Mouse (Mus musculus): ENCODE data around the gene Drg2. TPM values are rescaled to one million over a fixed set of nuclear protein-coding genes. Genes with fewer than 3 reads are reported as not detected.

Drg2 gene
- polyA plus RNA-seq, 1 experiment: 36.8 TPM

DNA sequence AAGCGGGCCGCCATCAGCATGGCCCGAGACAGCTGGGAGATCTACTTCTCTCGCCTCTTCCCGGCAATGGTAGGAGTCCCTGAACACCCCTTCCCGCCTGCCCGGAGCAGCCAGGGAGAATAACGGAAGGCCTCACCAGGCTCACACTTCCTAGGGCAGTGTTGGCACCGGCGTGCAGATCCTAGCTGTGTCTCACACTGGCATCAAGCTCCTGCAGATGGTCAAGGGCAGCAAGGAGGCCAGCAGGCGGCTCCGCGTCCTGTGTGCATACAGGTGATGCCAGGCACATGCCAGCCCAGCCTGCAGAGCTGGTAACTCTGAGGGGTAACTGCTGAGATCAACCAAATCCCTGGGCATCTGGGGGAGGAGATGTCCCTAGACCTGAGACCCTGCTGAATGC is 52.9 kb downstream of the Drg2 start:
- peaks cover 93% of the 10 kb centered on the region for H3K27me3 ChIP-seq (replicated peaks)
- H3K36me3 ChIP-seq (replicated peaks; ENCODE audit: low read length): no peaks in the 10 kb centered on the region
- no peak overlapping the region for H3K4me3 ChIP-seq (replicated peaks)
- TF ChIP-seq GATA1 (IDR thresholded peaks at IDR 0.05; ENCODE audit: borderline replicate concordance, low read length): no peak
- TF ChIP-seq FLI1 (IDR thresholded peaks at IDR 0.05; ENCODE audit: low read length): no peak
- no peaks in the 10 kb centered on the region for H3K9me3 ChIP-seq
- H3K4me1 ChIP-seq: peaks cover 23% of the 10 kb centered on the region

GRCm38 (mm10) chr11:60508950-60509349 is 54.6 kb downstream of the Drg2 start:
- H3K9me3 ChIP-seq: no peaks in the 10 kb centered on the region
- TF ChIP-seq FLI1 (IDR thresholded peaks at IDR 0.05; ENCODE audit: low read length): no peak
- no peak for TF ChIP-seq GATA1 (IDR thresholded peaks at IDR 0.05; ENCODE audit: borderline replicate concordance, low read length)
- peak overlapping the region; percentile 85 for H3K4me3 ChIP-seq (replicated peaks)
- H3K27me3 ChIP-seq (replicated peaks): peaks cover 81% of the 10 kb centered on the region
- H3K4me1 ChIP-seq: peaks cover 23% of the 10 kb centered on the region
- H3K36me3 ChIP-seq (replicated peaks; ENCODE audit: low read length): no peaks in the 10 kb centered on the region

GRCm38 (mm10) chr11:60509500-60509899 is 55.1 kb downstream of the Drg2 start:
- peaks cover 78% of the 10 kb centered on the region for H3K27me3 ChIP-seq (replicated peaks)

DNA sequence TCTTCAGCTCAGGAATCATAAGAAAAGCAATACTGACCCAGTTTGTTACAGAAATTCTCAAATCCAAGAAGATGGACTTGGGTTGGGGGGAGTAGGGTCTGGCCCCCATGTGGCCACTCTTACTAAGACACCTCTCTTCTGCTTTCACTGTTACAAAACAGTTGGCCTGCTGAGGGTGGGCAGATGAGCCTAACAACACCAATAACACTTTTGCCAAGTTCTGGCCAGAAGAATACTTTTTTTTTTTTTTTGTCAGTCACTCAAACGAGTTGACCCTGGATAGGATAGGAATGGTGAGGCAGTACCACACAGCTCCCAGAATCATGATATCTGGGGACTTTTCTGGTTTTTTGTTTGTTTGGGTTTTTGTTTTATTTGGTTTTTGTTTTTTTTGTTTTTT is 57.5 kb downstream of the Drg2 start:
- no peak for TF ChIP-seq FLI1 (IDR thresholded peaks at IDR 0.05; ENCODE audit: low read length)
- TF ChIP-seq GATA1 (IDR thresholded peaks at IDR 0.05; ENCODE audit: borderline replicate concordance, low read length): no peak
- peaks cover 23% of the 10 kb centered on the region for H3K4me1 ChIP-seq
- H3K27me3 ChIP-seq (replicated peaks): peaks cover 71% of the 10 kb centered on the region

More at GRCm38 (mm10) chr11:60509500-60509899, 55.1 kb downstream of the Drg2 start:
- Histone ChIP-seq H3K9me3 (no peaks in the 10 kb centered on the region), H3K36me3 (replicated peaks; ENCODE audit: low read length) (no peaks in the 10 kb centered on the region), H3K4me3 (replicated peaks) (peak overlapping the region; percentile 85), H3K4me1 (peaks cover 23% of the 10 kb centered on the region)
- no peak for TF ChIP-seq FLI1 (IDR thresholded peaks at IDR 0.05; ENCODE audit: low read length)
- no peak for TF ChIP-seq GATA1 (IDR thresholded peaks at IDR 0.05; ENCODE audit: borderline replicate concordance, low read length)

GRCm38 (mm10) chr11:60512520-60512919 is 58.1 kb downstream of the Drg2 start:
- H3K4me1 ChIP-seq: peaks cover 22% of the 10 kb centered on the region
- TF ChIP-seq GATA1 (IDR thresholded peaks at IDR 0.05; ENCODE audit: borderline replicate concordance, low read length): no peak
- TF ChIP-seq FLI1 (IDR thresholded peaks at IDR 0.05; ENCODE audit: low read length): no peak
- no peaks in the 10 kb centered on the region for H3K36me3 ChIP-seq (replicated peaks; ENCODE audit: low read length)
- no peaks in the 10 kb centered on the region for H3K9me3 ChIP-seq
- H3K27me3 ChIP-seq (replicated peaks): peaks cover 71% of the 10 kb centered on the region
- H3K4me3 ChIP-seq (replicated peaks): no peak overlapping the region

More for the DNA sequence above, 57.5 kb downstream of the Drg2 start:
- Histone ChIP-seq H3K9me3 (no peaks in the 10 kb centered on the region), H3K4me3 (replicated peaks) (no peak overlapping the region), H3K36me3 (replicated peaks; ENCODE audit: low read length) (no peaks in the 10 kb centered on the region)

DNA sequence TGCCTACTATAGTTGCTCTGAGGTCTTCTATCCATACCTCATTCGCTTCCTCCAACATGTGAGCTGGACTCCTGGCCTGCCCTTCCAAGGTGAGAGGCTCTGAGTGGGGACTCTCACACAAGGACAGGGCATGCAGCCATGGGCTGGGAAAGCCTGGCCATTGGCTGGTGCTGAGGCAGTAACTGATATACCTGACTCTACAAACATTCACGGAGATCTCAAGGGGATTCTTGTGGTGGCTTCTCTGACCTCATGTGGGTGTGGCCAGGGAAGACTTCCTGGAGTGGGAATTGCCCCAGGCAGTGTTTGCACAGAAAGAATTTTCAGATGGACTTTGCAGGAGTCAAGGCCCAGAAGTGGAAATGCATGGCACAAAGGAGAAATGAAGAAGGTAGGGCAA is 60.5 kb downstream of the Drg2 start:
- H3K36me3 ChIP-seq (replicated peaks; ENCODE audit: low read length): no peaks in the 10 kb centered on the region
- peaks cover 7% of the 10 kb centered on the region for H3K9me3 ChIP-seq
- H3K4me1 ChIP-seq: peaks cover 6% of the 10 kb centered on the region
- H3K27me3 ChIP-seq (replicated peaks): peaks cover 65% of the 10 kb centered on the region
- no peak overlapping the region for H3K4me3 ChIP-seq (replicated peaks)
- TF ChIP-seq FLI1 (IDR thresholded peaks at IDR 0.05; ENCODE audit: low read length) (no peak), GATA1 (IDR thresholded peaks at IDR 0.05; ENCODE audit: borderline replicate concordance, low read length) (no peak)

- Histone ChIP-seq H3K4me1 (peaks cover 3% of the 10 kb centered on the region; the same call in 1 of the 2 replicates), H3K9me3 (peaks cover 18% of the 10 kb centered on the region), H3K27me3 (replicated peaks) (peaks cover 55% of the 10 kb centered on the region), H3K36me3 (replicated peaks; ENCODE audit: low read length) (no peaks in the 10 kb centered on the region), H3K4me3 (replicated peaks) (no peak overlapping the region)
- no peak for TF ChIP-seq FLI1 (IDR thresholded peaks at IDR 0.05; ENCODE audit: low read length)
- TF ChIP-seq GATA1 (IDR thresholded peaks at IDR 0.05; ENCODE audit: borderline replicate concordance, low read length): no peak
These were observed 63.9 kb downstream of the Drg2 start for GRCm38 (mm10) chr11:60518305-60518704.

Other genes starting within 250 kb of the Drg2 start
- gene Srebf1, start 232.0 kb upstream of the Drg2 start, polyA plus RNA-seq (2012; ENCODE audit: insufficient read depth, low replicate concordance): 138 and 188 TPM in 2 replicates
- gene Tom1l2, start 101.7 kb upstream of the Drg2 start, polyA plus RNA-seq (2012; ENCODE audit: insufficient read depth, low replicate concordance): 9.4 and 30.4 TPM in 2 replicates
- not detected in 2 replicates for gene Drc3, start 101.3 kb upstream of the Drg2 start, polyA plus RNA-seq (2012; ENCODE audit: insufficient read depth, low replicate concordance)
- 7.1 and 18.8 TPM in 2 replicates for gene Gid4, start 37.4 kb upstream of the Drg2 start, polyA plus RNA-seq (2012; ENCODE audit: insufficient read depth, low replicate concordance)
- gene Atpaf2, start 36.1 kb upstream of the Drg2 start, polyA plus RNA-seq (2012; ENCODE audit: insufficient read depth, low replicate concordance): 19.4 and 40.7 TPM in 2 replicates
- gene Myo15, start 14.7 kb downstream of the Drg2 start, polyA plus RNA-seq (2012; ENCODE audit: insufficient read depth, low replicate concordance): not detected in 2 replicates
- gene Alkbh5, start 81.8 kb downstream of the Drg2 start, polyA plus RNA-seq (2012; ENCODE audit: insufficient read depth, low replicate concordance): 10.9 and 18.5 TPM in 2 replicates
- gene Llgl1, start 245.1 kb downstream of the Drg2 start, polyA plus RNA-seq (2012; ENCODE audit: insufficient read depth, low replicate concordance): 5.0 and 7.6 TPM in 2 replicates